In genomic region chr7:141562421-141562851, GRCm38 (mm10) we compare ENCODE assay signal across 8 mouse cellular contexts. TPM values are rescaled to one million over a fixed set of nuclear protein-coding genes. Genes with fewer than 3 reads are reported as not detected.
DNase-seq lines count a peak whose midpoint lies in the region; ATAC-seq and TF ChIP-seq lines count a peak whose summit lies in the region.

No protein-coding gene starts in this region.

- no peaks in the 10 kb centered on the region for H3K27me3 ChIP-seq in forebrain, postnatal 0 days (ENCODE audit: insufficient read depth, low read length)
- H3K27me3 ChIP-seq in liver, embryonic 14.5 days (ENCODE audit: control insufficient read depth, insufficient read depth, low read length), result no peaks in the 10 kb centered on the region
- H3K27me3 ChIP-seq in stomach, postnatal 0 days (ENCODE audit: control insufficient read depth, insufficient read depth, low read length), result no peaks in the 10 kb centered on the region

- H3K4me2 ChIP-seq in forebrain, postnatal 0 days (ENCODE audit: low read depth), result peak overlapping the region; percentile 88
- H3K4me2 ChIP-seq in liver, embryonic 14.5 days (ENCODE audit: low read depth), result peak overlapping the region; percentile 87
- H3K4me2 ChIP-seq in stomach, postnatal 0 days (replicated peaks; ENCODE audit: low read depth), result peak overlapping the region; percentile 82

- peak overlapping the region; percentile 94 for H3K4me3 ChIP-seq in layer of hippocampus, adult 2 months
- peak overlapping the region; percentile 100 for H3K4me3 ChIP-seq in forebrain, postnatal 0 days (ENCODE audit: low read depth, low read length)
- H3K4me3 ChIP-seq in liver, embryonic 14.5 days (ENCODE audit: insufficient read depth in 1 of 2, low read depth in 2 of 2, low read length in 2 of 2), result peak overlapping the region; percentile 98
- peak overlapping the region; percentile 99 for H3K4me3 ChIP-seq in stomach, postnatal 0 days (ENCODE audit: low read depth, low read length)

- peaks cover 7% of the 10 kb centered on the region; the same call in 1 of the 2 replicates for H3K36me3 ChIP-seq in forebrain, postnatal 0 days (ENCODE audit: insufficient read depth)
- H3K36me3 ChIP-seq in liver, embryonic 14.5 days (replicated peaks; ENCODE audit: control insufficient read depth, insufficient read depth, low read depth), result peaks cover 6% of the 10 kb centered on the region
- no peaks in the 10 kb centered on the region for H3K36me3 ChIP-seq in stomach, postnatal 0 days (ENCODE audit: control insufficient read depth, insufficient read depth, low read length)

- H3K4me1 ChIP-seq in forebrain, postnatal 0 days (ENCODE audit: insufficient read depth), result peaks cover 11% of the 10 kb centered on the region
- H3K4me1 ChIP-seq in liver, embryonic 14.5 days (replicated peaks; ENCODE audit: control insufficient read depth in 2 of 2, insufficient read depth in 2 of 2, low read length in 1 of 2), result peaks cover 67 to 69% of the 10 kb centered on the region in 2 experiments
- H3K4me1 ChIP-seq in stomach, postnatal 0 days (replicated peaks; ENCODE audit: control insufficient read depth, insufficient read depth), result no peaks in the 10 kb centered on the region; the same call in 1 of the 2 replicates

- 1% methylated on average over 32 of the region's 33 CpGs for WGBS in forebrain, postnatal 0 days
- 1% methylated on average over 33 of the region's 33 CpGs for WGBS in liver, embryonic 14.5 days (ENCODE audit: insufficient replicate concordance)
- WGBS in stomach, postnatal 0 days, result 1% methylated on average over 28 of the region's 33 CpGs

- ATAC-seq in forebrain, postnatal 0 days, result peak; percentile 59
- no peak for ATAC-seq in liver, embryonic 14.5 days (ENCODE audit: insufficient read depth)
- peak; percentile 22 for ATAC-seq in stomach, postnatal 0 days (ENCODE audit: low FRiP score, low TSS enrichment)

- no peak for TF ChIP-seq EP300 in liver, embryonic 14.5 days (IDR thresholded peaks at IDR 0.05; ENCODE audit: low read depth)
- no peak for TF ChIP-seq EP300 in stomach, postnatal 0 days (optimal IDR thresholded peaks at IDR 0.05)

- H3K27ac ChIP-seq in layer of hippocampus, adult 2 months, result peak overlapping the region; percentile 95
- peak overlapping the region; percentile 87 for H3K27ac ChIP-seq in forebrain, postnatal 0 days (ENCODE audit: low read depth, low read length)
- H3K27ac ChIP-seq in liver, embryonic 14.5 days, result peak overlapping the region; percentile 82
- peak overlapping the region; percentile 88 for H3K27ac ChIP-seq in stomach, postnatal 0 days (replicated peaks)

- no peak for DNase-seq in layer of hippocampus, adult 2 months (ENCODE audit: low spot score in 2 of 2)
- no peak for DNase-seq in layer of hippocampus, adult 9-10 months (ENCODE audit: low spot score)
- peak; percentile 47 for DNase-seq in ZHBTc4 (ENCODE audit: low read depth, low spot score)
- no peak for DNase-seq in forebrain, postnatal 0 days
- DNase-seq in liver, embryonic 14.5 days (ENCODE audit: low read depth in 3 of 3, low spot score in 3 of 3), result no peak
- DNase-seq in stomach, postnatal 0 days (ENCODE audit: low spot score), result no peak
- no peak for DNase-seq in layer of hippocampus, postnatal 25 days (ENCODE audit: extremely low spot score in 1 of 2, low spot score in 1 of 2)
- no peak for DNase-seq in adrenal gland, adult 2 months

- peak overlapping the region; percentile 96 for H3K9ac ChIP-seq in forebrain, postnatal 0 days
- H3K9ac ChIP-seq in liver, embryonic 14.5 days (replicated peaks), result peak overlapping the region; percentile 97
- peak overlapping the region; percentile 94 for H3K9ac ChIP-seq in stomach, postnatal 0 days (ENCODE audit: low read length)

- no peak for TF ChIP-seq CTCF in layer of hippocampus, adult 2 months (conservative IDR thresholded peaks at IDR 0.05)
- no peak for TF ChIP-seq CTCF in forebrain, postnatal 0 days (IDR thresholded peaks at IDR 0.05; ENCODE audit: low read depth)
- TF ChIP-seq CTCF in liver, embryonic 14.5 days (IDR thresholded peaks at IDR 0.05; ENCODE audit: low read depth), result no peak
- TF ChIP-seq CTCF in stomach, postnatal 0 days (IDR thresholded peaks at IDR 0.05; ENCODE audit: low read depth), result no peak

- no peaks in the 10 kb centered on the region for H3K9me3 ChIP-seq in forebrain, postnatal 0 days (ENCODE audit: low read length)
- no peaks in the 10 kb centered on the region for H3K9me3 ChIP-seq in liver, embryonic 14.5 days (ENCODE audit: control insufficient read depth, low read length)
- H3K9me3 ChIP-seq in stomach, postnatal 0 days (ENCODE audit: control insufficient read depth, low read length), result no peaks in the 10 kb centered on the region

RNA-seq across cellular contexts. Expression of gene Ap2a2, which starts 0.5 kb away (rescaled TPM):
- 100 to 1,000 TPM; 226 to 243 TPM for total RNA-seq in layer of hippocampus, adult 2 months (2021)
- 154 and 187 TPM in 2 replicates for total RNA-seq in forebrain, postnatal 0 days (2014; rRNA removed)
- polyA plus RNA-seq in forebrain, postnatal 0 days (2015; fragmentation: Nextera tagmentation; extraction: Ambion mirVana), result 91.5 and 112 TPM in 2 replicates
- 19.8 and 21.0 TPM in 2 replicates for polyA plus RNA-seq in liver, embryonic 14.5 days (2012; rRNA removed)
- polyA plus RNA-seq in liver, embryonic 14.5 days (2014; fragmentation: Nextera tagmentation; extraction: Ambion mirVana), result 43.2 and 51.2 TPM in 2 replicates
- 30.8 and 33.0 TPM in 2 replicates for polyA plus RNA-seq in stomach, postnatal 0 days (2015; fragmentation: Nextera tagmentation; extraction: Ambion mirVana)
- 100 to 1,000 TPM; 238 to 254 TPM for total RNA-seq in layer of hippocampus, postnatal 25 days (2021)
- 10 to 100 TPM; 51.3 to 70.1 TPM for total RNA-seq in adrenal gland, adult 2 months (2021)
- polyA plus RNA-seq in adrenal gland, adult 2 months (2012; rRNA removed), result 33.8 and 36.4 TPM in 2 replicates

RNA-seq across cellular contexts. Expression of gene Chid1, which starts 22.8 kb away (rescaled TPM):
- 10 to 100 TPM; 83.1 to 85.1 TPM for total RNA-seq in layer of hippocampus, adult 2 months (2021)
- total RNA-seq in forebrain, postnatal 0 days (2014; rRNA removed), result 40.5 and 42.0 TPM in 2 replicates
- polyA plus RNA-seq in forebrain, postnatal 0 days (2015; fragmentation: Nextera tagmentation; extraction: Ambion mirVana), result 38.9 and 42.0 TPM in 2 replicates
- polyA plus RNA-seq in liver, embryonic 14.5 days (2012; rRNA removed), result 6.3 and 12.1 TPM in 2 replicates
- polyA plus RNA-seq in liver, embryonic 14.5 days (2014; fragmentation: Nextera tagmentation; extraction: Ambion mirVana), result 23.0 and 24.2 TPM in 2 replicates
- polyA plus RNA-seq in stomach, postnatal 0 days (2015; fragmentation: Nextera tagmentation; extraction: Ambion mirVana), result 20.8 and 22.6 TPM in 2 replicates
- total RNA-seq in layer of hippocampus, postnatal 25 days (2021), result 10 to 100 TPM; 81.3 to 84.0 TPM
- total RNA-seq in adrenal gland, adult 2 months (2021), result 10 to 100 TPM; 50.7 to 69.2 TPM
- 34.7 and 37.4 TPM in 2 replicates for polyA plus RNA-seq in adrenal gland, adult 2 months (2012; rRNA removed)
